Mouse (Mus musculus): Measurements from ENCODE around the gene Tmem185a.

GRCm38 (mm10) chrX:70465489-70465888 lies 11.5 kb downstream of the Tmem185a start:
- TF ChIP-seq CTCF (IDR thresholded peaks at IDR 0.05) (no peak), EP300 (IDR thresholded peaks at IDR 0.05) (no peak)
